12 mouse cellular contexts compared by ENCODE assay signal in genomic region chrX:77546448-77546847, GRCm38 (mm10). TPM values are rescaled to one million over a fixed set of nuclear protein-coding genes. Genes with fewer than 3 reads are reported as not detected.
A peak's percentile ranks its signal among the peaks of the same experiment; 100 is the strongest.
DNase-seq lines count a peak whose midpoint lies in the region; ATAC-seq and TF ChIP-seq lines count a peak whose summit lies in the region.
"Had no signal": no experiment of that assay in that cellular context is flagged by ENCODE, and none has a peak within 500 bp of the region (broad histone marks: within the 10 kb centered on the region; RNA-seq: fewer than 3 reads in every experiment).

No protein-coding gene starts in this region.

- no peak overlapping the region for H3K4me2 ChIP-seq in liver, embryonic 14.5 days (ENCODE audit: low read depth)
- no peak overlapping the region for H3K4me2 ChIP-seq in liver, embryonic 11.5 days
- no peak overlapping the region for H3K4me2 ChIP-seq in midbrain, embryonic 16.5 days (ENCODE audit: low read length)
- H3K4me2 ChIP-seq: neural tube, embryonic 13.5 days had no signal

- H3K27ac ChIP-seq in liver, embryonic 14.5 days = no peak overlapping the region
- H3K27ac ChIP-seq in liver, embryonic 11.5 days (ENCODE audit: low read depth, low read length) = no peak overlapping the region
- H3K27ac ChIP-seq in midbrain, embryonic 16.5 days (ENCODE audit: low read length) = no peak overlapping the region
- H3K27ac ChIP-seq: hindbrain, embryonic 10.5 days; neural tube, embryonic 13.5 days had no signal

- H3K9me3 ChIP-seq in liver, embryonic 14.5 days (ENCODE audit: control insufficient read depth, low read length) = no peaks in the 10 kb centered on the region
- H3K9me3 ChIP-seq in liver, embryonic 11.5 days (ENCODE audit: control insufficient read depth, low read length) = no peaks in the 10 kb centered on the region
- no peaks in the 10 kb centered on the region for H3K9me3 ChIP-seq in midbrain, embryonic 16.5 days (replicated peaks; ENCODE audit: control insufficient read depth, low read length, poor library complexity, severe bottlenecking)
- H3K9me3 ChIP-seq: hindbrain, embryonic 10.5 days; megakaryocyte, embryonic 14.5 days; neural tube, embryonic 13.5 days had no signal

- H3K36me3 ChIP-seq in liver, embryonic 14.5 days (replicated peaks; ENCODE audit: control insufficient read depth, insufficient read depth, low read depth) = no peaks in the 10 kb centered on the region
- no peaks in the 10 kb centered on the region for H3K36me3 ChIP-seq in liver, embryonic 11.5 days (ENCODE audit: control insufficient read depth, insufficient read depth, low read length)
- H3K36me3 ChIP-seq in midbrain, embryonic 16.5 days (ENCODE audit: control insufficient read depth, insufficient read depth, low read length) = no peaks in the 10 kb centered on the region
- H3K36me3 ChIP-seq: hindbrain, embryonic 10.5 days; neural tube, embryonic 13.5 days had no signal

- peak; percentile 13; the same call in 1 of the 2 replicates for TF ChIP-seq CTCF in liver, embryonic 14.5 days (IDR thresholded peaks at IDR 0.05; ENCODE audit: low read depth)

- WGBS in liver, embryonic 14.5 days (ENCODE audit: insufficient replicate concordance) = 63% methylated on average over 1 of the region's 1 CpGs
- WGBS in liver, embryonic 11.5 days = 82% methylated on average over 1 of the region's 1 CpGs
- 55% methylated on average over 1 of the region's 1 CpGs for WGBS in midbrain, embryonic 16.5 days

- DNase-seq in cerebellum, postnatal 10 days = peak; percentile 18
- DNase-seq in cerebellum, adult 11-12 months = no peak
- DNase-seq in liver, embryonic 14.5 days (ENCODE audit: low read depth in 3 of 3, low spot score in 3 of 3) = no peak
- no peak for DNase-seq in liver, embryonic 11.5 days (ENCODE audit: low spot score)
- DNase-seq in CD4-positive, CD25-positive, alpha-beta regulatory T cell, adult 2 months (ENCODE audit: low read depth, low spot score) = peak; percentile 57
- peak; percentile 34 for DNase-seq in lung, postnatal 36 days
- DNase-seq in urinary bladder, postnatal 36 days (ENCODE audit: low spot score in 2 of 2) = no peak

- no peaks in the 10 kb centered on the region for H3K27me3 ChIP-seq in liver, embryonic 14.5 days (ENCODE audit: control insufficient read depth, insufficient read depth, low read length)
- H3K27me3 ChIP-seq in liver, embryonic 11.5 days (replicated peaks; ENCODE audit: control insufficient read depth, insufficient read depth, low read length) = no peaks in the 10 kb centered on the region
- no peaks in the 10 kb centered on the region for H3K27me3 ChIP-seq in midbrain, embryonic 16.5 days (ENCODE audit: control insufficient read depth, insufficient read depth, low read depth, low read length)
- H3K27me3 ChIP-seq: neural tube, embryonic 13.5 days had no signal

- ATAC-seq in liver, embryonic 14.5 days (ENCODE audit: insufficient read depth) = no peak
- ATAC-seq in liver, embryonic 11.5 days (replicated peaks; ENCODE audit: low FRiP score) = no peak
- no peak for ATAC-seq in midbrain, embryonic 16.5 days

- H3K4me3 ChIP-seq in liver, embryonic 14.5 days (ENCODE audit: insufficient read depth in 1 of 2, low read depth in 2 of 2, low read length in 2 of 2) = no peak overlapping the region
- no peak overlapping the region for H3K4me3 ChIP-seq in liver, embryonic 11.5 days (ENCODE audit: low read depth, low read length)
- H3K4me3 ChIP-seq in midbrain, embryonic 16.5 days (ENCODE audit: low read depth, low read length) = no peak overlapping the region
- H3K4me3 ChIP-seq: erythroblast, embryonic 14.5 days; hindbrain, embryonic 10.5 days; megakaryocyte, embryonic 14.5 days; neural tube, embryonic 13.5 days had no signal

- TF ChIP-seq EP300 in liver, embryonic 14.5 days (IDR thresholded peaks at IDR 0.05; ENCODE audit: low read depth) = no peak

- H3K4me1 ChIP-seq in liver, embryonic 14.5 days (replicated peaks; ENCODE audit: control insufficient read depth in 2 of 2, insufficient read depth in 2 of 2, low read length in 1 of 2) = peaks cover 0 to 7% of the 10 kb centered on the region in 2 experiments; a peak in 1 of 4 replicates
- no peaks in the 10 kb centered on the region for H3K4me1 ChIP-seq in liver, embryonic 11.5 days (replicated peaks; ENCODE audit: control insufficient read depth, insufficient read depth, low read length)
- H3K4me1 ChIP-seq in midbrain, embryonic 16.5 days (ENCODE audit: control insufficient read depth, insufficient read depth, low read length) = no peaks in the 10 kb centered on the region
- H3K4me1 ChIP-seq: hindbrain, embryonic 10.5 days had no signal

- H3K9ac ChIP-seq in liver, embryonic 14.5 days (replicated peaks) = no peak overlapping the region
- no peak overlapping the region for H3K9ac ChIP-seq in liver, embryonic 11.5 days (ENCODE audit: low read depth, low read length)
- no peak overlapping the region for H3K9ac ChIP-seq in midbrain, embryonic 16.5 days (ENCODE audit: low read depth, low read length)
- H3K9ac ChIP-seq: neural tube, embryonic 13.5 days had no signal

RNA-seq across cellular contexts. Expression of gene Tbl1x, which starts 35.6 kb away (rescaled TPM):
- polyA plus RNA-seq in liver, embryonic 14.5 days (2012; rRNA removed) = 6.4 and 7.6 TPM in 2 replicates
- 14.2 and 18.6 TPM in 2 replicates for polyA plus RNA-seq in liver, embryonic 14.5 days (2014; fragmentation: Nextera tagmentation; extraction: Ambion mirVana)
- 53.0 and 56.7 TPM in 2 replicates for polyA plus RNA-seq in liver, embryonic 11.5 days (2014; fragmentation: Nextera tagmentation; extraction: Ambion mirVana)
- polyA plus RNA-seq in midbrain, embryonic 16.5 days (2015; fragmentation: Nextera tagmentation; extraction: Ambion mirVana) = 41.9 and 46.1 TPM in 2 replicates

Comparison
In these comparisons a context has a peak if more than half of its experiments do, and no peak if none do; other contexts are left out.
1. DNase-seq: peak in cerebellum, postnatal 10 days (2 of 2), CD4-positive, CD25-positive, alpha-beta regulatory T cell, adult 2 months (single experiment) and lung, postnatal 36 days (single experiment); none in cerebellum, adult 11-12 months (single experiment), liver, embryonic 14.5 days (0 of 3), liver, embryonic 11.5 days (single experiment) and urinary bladder, postnatal 36 days (0 of 2).